Mouse (Mus musculus) stomach, postnatal 0 days (tissue): Measurements from ENCODE around the gene 6330409D20Rik. TPM values are rescaled to one million over a fixed set of nuclear protein-coding genes. Genes with fewer than 3 reads are reported as not detected.
A peak's percentile ranks its signal among the peaks of the same experiment; 100 is the strongest.

Experiments used
- ATAC-seq: fragments of 200-750 bp; cut with Nextera tagmentation; 2 replicates; pipeline ENCODE4 v1.8.0; 2017; ENCODE audit not compliant: low FRiP score, low TSS enrichment
- DNase-seq: peaks from one replicate; pipeline ENCODE4 v3.0.0-alpha.2; 2016; ENCODE audit warnings: low spot score
- H3K27ac ChIP-seq: fragments of 300-500 bp; sonication (generic); replicated peaks from 2 replicates; pipeline ENCODE4 v1.5.1; 2014; ENCODE audit warnings: mild to moderate bottlenecking, control low read depth
- H3K27me3 ChIP-seq: fragments of 300-500 bp; sonication (generic); 2 replicates; pipeline ENCODE4 v1.6.1; 2014; ENCODE audit warnings: low read length; ENCODE audit not compliant: control insufficient read depth, insufficient read depth
- H3K36me3 ChIP-seq: fragments of 300-500 bp; sonication (generic); 2 replicates; pipeline ENCODE4 v1.6.1; 2014; ENCODE audit warnings: low read length, mixed read lengths; ENCODE audit not compliant: control insufficient read depth, insufficient read depth
- H3K4me1 ChIP-seq: fragments of 300-500 bp; sonication (generic); replicated peaks from 2 replicates; pipeline ENCODE4 v1.6.1; 2014; ENCODE audit warnings: antibody characterized with exemption; ENCODE audit not compliant: control insufficient read depth, insufficient read depth
- H3K4me2 ChIP-seq: fragments of 300-500 bp; sonication (generic); replicated peaks from 2 replicates; pipeline ENCODE4 v1.6.1; 2014; ENCODE audit warnings: low read depth, mild to moderate bottlenecking, control low read depth, moderate library complexity
- H3K4me3 ChIP-seq: fragments of 300-500 bp; sonication (generic); 2 replicates; pipeline ENCODE4 v1.5.1; 2014; ENCODE audit warnings: low read depth, low read length, control low read depth
- H3K9ac ChIP-seq: fragments of 300-500 bp; sonication (generic); 2 replicates; pipeline ENCODE4 v1.6.1; 2014; ENCODE audit warnings: mild to moderate bottlenecking, low read length, control low read depth, mixed read lengths
- H3K9me3 ChIP-seq: fragments of 300-500 bp; sonication (generic); 2 replicates; pipeline ENCODE4 v1.6.1; 2016; ENCODE audit warnings: low read length; ENCODE audit not compliant: control insufficient read depth
- CTCF ChIP-seq: IDR thresholded peaks from 2 replicates; pipeline ENCODE4 v1.5.1; 2016; ENCODE audit warnings: antibody characterized with exemption, low read depth, mild to moderate bottlenecking, moderate library complexity
- EP300 ChIP-seq: optimal IDR thresholded peaks from 2 replicates; pipeline ENCODE3; 2016; ENCODE audit warnings: antibody characterized with exemption
- WGBS: fragments of 180-500 bp; shearing (Covaris S2); extraction: QIAGEN DNeasy Blood & Tissue Kit; methylation state at CpG from one replicate; pipeline ENCODE4 v1.1.7; 2014; 5-methylcytosine and 5-hydroxymethylcytosine counted together
- microRNA counts: library from miRNA; unstranded; fragments of <30 nt; microRNA quantifications from one replicate; lab custom pipeline; 2015
- microRNA-seq: library from miRNA; unstranded; fragments of <30 nt; microRNA quantifications from one replicate; pipeline ENCODE4, GENCODE M21; 2016
- polyA plus RNA-seq: library from polyadenylated mRNA; unstranded; fragments of >200 nt; fragmentation: Nextera tagmentation; extraction: Ambion mirVana; gene quantifications from 2 replicates; pipeline ENCODE4 v1.2.1, GENCODE M21; 2015

6330409D20Rik gene
- polyA plus RNA-seq, 1 experiment from 2014 or later: not detected

DNA sequence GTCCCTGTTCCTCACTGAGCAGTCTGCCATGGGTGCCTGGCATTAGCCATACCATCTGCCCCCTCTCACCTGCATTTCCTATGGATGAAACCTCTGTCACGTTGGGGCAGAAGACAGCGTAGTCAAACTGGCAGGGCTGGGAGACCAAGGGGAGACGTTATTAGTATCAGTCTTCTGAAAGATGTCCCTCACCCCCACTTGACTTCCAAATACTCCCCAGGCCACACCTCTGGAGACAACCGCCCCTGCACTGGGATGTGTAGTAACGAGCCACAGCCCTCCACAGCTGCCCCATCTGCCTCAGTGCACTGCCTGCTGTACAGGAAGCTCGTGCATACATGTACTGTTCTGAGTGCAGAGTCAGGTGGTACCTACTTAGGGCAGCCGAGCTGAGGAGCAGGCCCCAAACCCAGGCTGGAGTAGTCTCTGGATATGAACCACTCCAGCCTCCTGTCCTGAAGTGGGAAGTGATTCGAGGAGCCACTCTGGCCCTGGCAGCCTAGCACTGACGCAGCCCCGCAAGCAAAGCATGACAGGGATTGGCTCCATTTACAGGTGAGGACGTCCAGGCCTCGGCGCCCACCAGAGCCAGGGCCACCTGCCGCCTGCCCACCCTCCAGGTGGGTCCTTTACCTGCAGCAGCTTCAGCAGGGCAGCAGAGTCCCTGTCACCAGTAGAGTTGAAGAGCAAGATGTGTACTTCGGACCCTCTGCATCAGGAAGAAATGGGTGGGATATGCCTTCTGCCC, 56.0 kb downstream of the 6330409D20Rik start:
- no peak for TF ChIP-seq EP300
- no peak for TF ChIP-seq CTCF

DNA sequence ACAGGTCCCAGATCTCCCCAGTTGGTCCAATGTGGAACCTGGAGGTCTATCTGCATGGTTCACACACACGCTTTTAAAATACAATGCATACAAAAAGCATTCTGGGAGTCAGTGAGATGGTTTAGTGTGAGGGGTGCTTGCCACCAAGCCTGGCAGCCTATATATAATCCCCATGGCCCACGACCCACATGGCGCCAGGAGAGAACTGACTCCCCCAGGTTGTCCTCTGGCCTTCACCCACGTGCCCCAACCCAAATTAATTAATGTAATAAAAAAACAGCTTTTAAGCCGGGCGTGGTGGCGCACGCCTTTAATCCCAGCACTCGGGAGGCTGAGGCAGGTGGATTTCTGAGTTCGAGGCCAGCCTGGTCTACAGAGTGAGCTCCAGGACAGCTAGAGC, 57.1 kb downstream of the 6330409D20Rik start:
- no peak overlapping the region for H3K27ac ChIP-seq
- ATAC-seq: no peak
- H3K36me3 ChIP-seq: peaks cover 31% of the 10 kb centered on the region
- no peaks in the 10 kb centered on the region for H3K27me3 ChIP-seq
- no peak for DNase-seq
- H3K4me1 ChIP-seq: no peaks in the 10 kb centered on the region; the same call in 1 of the 2 replicates
- no peak overlapping the region for H3K4me3 ChIP-seq
- no peaks in the 10 kb centered on the region for H3K9me3 ChIP-seq
- TF ChIP-seq EP300 (no peak), CTCF (no peak)
- H3K4me2 ChIP-seq: no peak overlapping the region
- WGBS: 89% methylated on average over 10 of the region's 10 CpGs
- H3K9ac ChIP-seq: no peak overlapping the region

More for the DNA sequence above, 56.0 kb downstream of the 6330409D20Rik start:
- no peaks in the 10 kb centered on the region for H3K27me3 ChIP-seq
- H3K27ac ChIP-seq: no peak overlapping the region
- no peak overlapping the region for H3K4me2 ChIP-seq
- WGBS: 91% methylated on average over 15 of the region's 15 CpGs
- DNase-seq: no peak
- no peaks in the 10 kb centered on the region; the same call in 1 of the 2 replicates for H3K4me1 ChIP-seq
- peaks cover 31% of the 10 kb centered on the region for H3K36me3 ChIP-seq
- no peaks in the 10 kb centered on the region for H3K9me3 ChIP-seq
- no peak for ATAC-seq
- no peak overlapping the region for H3K9ac ChIP-seq
- no peak overlapping the region for H3K4me3 ChIP-seq

DNA sequence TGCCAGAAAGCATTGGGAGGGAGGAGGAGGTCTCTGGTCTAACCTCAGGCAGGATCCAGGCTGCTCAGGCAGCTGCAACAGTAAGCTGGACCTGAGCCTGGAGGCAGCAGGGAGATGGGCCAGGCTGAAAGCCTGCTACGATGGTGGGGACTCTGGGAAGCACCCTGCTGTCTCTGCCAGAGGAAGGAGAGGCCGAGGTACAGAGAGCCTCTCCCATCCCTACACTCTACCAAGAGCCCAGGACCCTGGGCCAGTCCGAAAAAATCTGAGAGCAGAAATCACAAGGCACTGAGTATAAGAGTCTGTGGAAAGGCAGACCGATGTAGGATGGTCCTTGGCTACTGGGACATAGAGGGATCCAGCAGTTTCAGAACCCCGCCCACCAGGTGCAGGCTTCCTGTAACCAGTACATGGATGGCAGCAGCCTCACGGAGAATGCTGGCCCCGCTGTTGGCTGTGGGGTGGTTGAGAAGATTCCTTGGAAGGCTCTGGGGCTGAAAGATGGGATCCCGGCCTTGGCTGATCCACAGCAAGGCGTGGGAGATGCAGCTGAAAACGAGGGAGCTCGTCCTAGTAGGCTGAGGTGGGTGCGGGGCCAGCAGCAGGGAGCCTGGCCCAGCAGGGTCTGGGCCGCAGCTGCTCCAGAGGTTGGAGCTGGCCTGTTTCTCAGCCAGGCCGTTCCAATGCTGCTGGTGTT, 57.9 kb downstream of the 6330409D20Rik start:
- no peak for ATAC-seq
- WGBS: 74% methylated on average over 14 of the region's 14 CpGs
- no peak for DNase-seq
- 0 out of 2 replicates have a peak overlapping the region, but pooled peaks have one; percentile 8 for H3K9ac ChIP-seq
- H3K27me3 ChIP-seq: no peaks in the 10 kb centered on the region
- TF ChIP-seq CTCF: no peak
- no peak for TF ChIP-seq EP300
- no peak overlapping the region for H3K4me3 ChIP-seq
- H3K9me3 ChIP-seq: no peaks in the 10 kb centered on the region
- peak overlapping the region; percentile 40; the same call in 1 of the 2 replicates for H3K27ac ChIP-seq
- H3K4me1 ChIP-seq: no peaks in the 10 kb centered on the region; the same call in 1 of the 2 replicates
- peaks cover 30% of the 10 kb centered on the region for H3K36me3 ChIP-seq
- H3K4me2 ChIP-seq: no peak overlapping the region

MicroRNAs within 50 kb of the gene (microRNA counts, 519-probe panel; counts per million panel counts)
- not detected for microRNA mmu-miR-2861 (lab: Ali Mortazavi, UCI)

Small RNA genes within 50 kb of the gene (microRNA-seq; reads per million reads assigned to microRNA genes)
- gene Mir2861 (not detected), gene Mir3960 (not detected), gene Mir8093 (not detected)

Other genes starting within 250 kb of the 6330409D20Rik start
- 16.6 and 20.2 TPM in 2 replicates for gene Fam102a, start 205.7 kb downstream of the 6330409D20Rik start, polyA plus RNA-seq
- 87.5 and 91.8 TPM in 2 replicates for gene Dpm2, start 170.2 kb downstream of the 6330409D20Rik start, polyA plus RNA-seq
- gene Pip5kl1, start 166.2 kb downstream of the 6330409D20Rik start, polyA plus RNA-seq: 0.08 and 0.18 TPM in 2 replicates
- not detected in 2 replicates for gene 9430097D07Rik, start 165.3 kb downstream of the 6330409D20Rik start, polyA plus RNA-seq
- gene St6galnac4, start 153.9 kb downstream of the 6330409D20Rik start, polyA plus RNA-seq: 7.4 and 7.7 TPM in 2 replicates
- gene St6galnac6, start 141.3 kb downstream of the 6330409D20Rik start, polyA plus RNA-seq: 9.1 and 11.3 TPM in 2 replicates
- gene Ak1, start 119.3 kb downstream of the 6330409D20Rik start, polyA plus RNA-seq: 21.8 and 26.1 TPM in 2 replicates
- gene Eng, start 94.4 kb downstream of the 6330409D20Rik start, polyA plus RNA-seq: 23.0 and 23.3 TPM in 2 replicates
- gene Fpgs, start 36.9 kb downstream of the 6330409D20Rik start, polyA plus RNA-seq: 15.1 and 17.3 TPM in 2 replicates
- 55.8 and 57.8 TPM in 2 replicates for gene Cdk9, start 27.9 kb downstream of the 6330409D20Rik start, polyA plus RNA-seq
- 7.7 and 8.4 TPM in 2 replicates for gene Sh2d3c, start 20.0 kb downstream of the 6330409D20Rik start, polyA plus RNA-seq
- 45.9 and 50.3 TPM in 2 replicates for gene Tor2a, start 16.2 kb upstream of the 6330409D20Rik start, polyA plus RNA-seq
- gene Ttc16, start 34.6 kb upstream of the 6330409D20Rik start, polyA plus RNA-seq: 0.05 and 0.06 TPM in 2 replicates
- 7.6 and 10.1 TPM in 2 replicates for gene Ptrh1, start 34.8 kb upstream of the 6330409D20Rik start, polyA plus RNA-seq
- gene Cfap157, start 43.4 kb upstream of the 6330409D20Rik start, polyA plus RNA-seq: 0.63 and 1.1 TPM in 2 replicates
- 9.3 and 9.5 TPM in 2 replicates for gene Stxbp1, start 106.2 kb upstream of the 6330409D20Rik start, polyA plus RNA-seq
- gene Fam129b, start 135.1 kb upstream of the 6330409D20Rik start, polyA plus RNA-seq: 90.7 and 101 TPM in 2 replicates
- 141 and 157 TPM in 2 replicates for gene Rpl12, start 220.5 kb upstream of the 6330409D20Rik start, polyA plus RNA-seq
- 5.3 and 5.5 TPM in 2 replicates for gene Lrsam1, start 220.6 kb upstream of the 6330409D20Rik start, polyA plus RNA-seq
- 12.1 and 12.8 TPM in 2 replicates for gene Slc2a8, start 241.1 kb upstream of the 6330409D20Rik start, polyA plus RNA-seq